Mouse (Mus musculus) megakaryocyte, embryonic 14.5 days (primary cell): ENCODE results near the gene Ckb.

Source experiments
- FLI1 ChIP-seq: IDR thresholded peaks from 2 replicates; pipeline ENCODE4 v1.6.1; 2012; ENCODE audit warnings: low read length, inconsistent platforms, mixed read lengths
- GATA1 ChIP-seq: IDR thresholded peaks from 3 replicates; pipeline ENCODE4 v1.6.1; 2012; ENCODE audit warnings: mixed read lengths, low read length, inconsistent platforms, borderline replicate concordance

DNA sequence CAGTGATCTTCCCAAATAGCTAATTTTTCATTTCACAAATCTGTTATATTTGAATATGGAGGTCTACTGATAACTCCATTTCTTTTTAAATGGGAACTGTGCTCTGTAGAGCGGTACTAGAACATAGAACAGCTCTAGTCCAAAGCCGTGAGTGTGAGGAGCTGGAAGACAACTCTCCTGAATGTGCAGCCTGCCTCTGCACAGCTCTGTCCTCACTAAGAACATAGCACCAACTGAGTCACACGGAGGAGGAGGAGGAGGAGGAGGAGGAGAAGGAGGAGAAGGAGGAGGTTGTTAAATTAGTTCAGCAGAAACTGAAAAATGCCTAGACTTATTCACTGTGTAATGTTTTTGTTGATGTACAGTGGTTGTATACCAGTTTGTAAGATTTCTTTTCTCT lies 19.2 kb downstream of the Ckb start:
- TF ChIP-seq GATA1 (no peak), FLI1 (no peak)
